Mouse (Mus musculus) ovary, adult 18-20 months (tissue): Measurements from ENCODE around the gene Fbxl5.

Experiments used
- DNase-seq: peaks from one replicate; pipeline ENCODE4 v3.0.0; 2022; ENCODE audit warnings: low spot score, mixed read lengths

The Fbxl5 gene

DNA sequence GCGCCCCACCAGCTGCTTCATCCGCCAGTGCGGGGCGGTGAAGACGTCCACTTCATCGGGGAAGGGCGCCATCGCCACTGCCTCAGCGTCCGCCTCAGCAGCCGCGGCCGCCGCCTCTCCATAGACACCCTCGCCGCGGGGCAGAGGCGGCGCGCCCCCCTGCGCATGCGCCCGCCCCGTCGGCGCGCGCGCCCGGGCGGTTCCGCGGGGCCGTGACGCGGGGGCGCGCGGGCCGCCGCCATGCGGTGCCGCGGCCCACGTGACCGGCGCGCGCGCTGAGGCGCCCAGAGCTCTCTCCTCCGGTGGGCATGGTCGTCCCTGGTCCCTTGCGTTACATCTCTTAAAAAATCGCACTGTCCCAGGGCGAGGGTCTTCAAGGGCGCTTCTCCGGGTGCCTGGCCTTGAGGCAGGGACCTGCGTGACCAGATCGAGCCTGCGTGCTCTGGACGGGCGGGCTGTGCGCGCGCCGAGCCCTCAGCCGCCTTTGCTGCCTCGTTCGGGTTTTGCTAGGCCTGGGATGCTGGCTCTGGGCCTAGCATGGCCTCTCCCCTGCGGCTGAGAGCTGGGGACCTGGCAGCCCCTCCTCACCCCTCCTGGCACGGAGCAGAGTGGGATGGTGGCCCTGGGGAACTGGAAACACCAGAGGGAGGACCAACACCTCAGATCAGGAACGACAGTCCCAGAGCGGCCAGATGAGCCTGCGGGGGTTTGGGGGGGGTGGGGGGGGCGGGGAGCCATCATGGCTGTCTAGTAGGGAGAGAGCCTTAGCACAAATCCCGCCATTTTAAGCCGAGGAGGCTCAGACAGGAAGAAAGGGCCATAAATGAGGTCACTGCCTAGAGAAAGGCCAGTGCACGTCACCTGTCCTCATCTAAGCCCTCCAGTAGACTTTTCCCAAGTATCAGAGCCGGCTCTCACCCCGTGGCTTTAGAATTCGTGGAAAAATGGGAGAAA lies 39.2 kb downstream of the Fbxl5 start:
- peak; percentile 59 for DNase-seq

DNA sequence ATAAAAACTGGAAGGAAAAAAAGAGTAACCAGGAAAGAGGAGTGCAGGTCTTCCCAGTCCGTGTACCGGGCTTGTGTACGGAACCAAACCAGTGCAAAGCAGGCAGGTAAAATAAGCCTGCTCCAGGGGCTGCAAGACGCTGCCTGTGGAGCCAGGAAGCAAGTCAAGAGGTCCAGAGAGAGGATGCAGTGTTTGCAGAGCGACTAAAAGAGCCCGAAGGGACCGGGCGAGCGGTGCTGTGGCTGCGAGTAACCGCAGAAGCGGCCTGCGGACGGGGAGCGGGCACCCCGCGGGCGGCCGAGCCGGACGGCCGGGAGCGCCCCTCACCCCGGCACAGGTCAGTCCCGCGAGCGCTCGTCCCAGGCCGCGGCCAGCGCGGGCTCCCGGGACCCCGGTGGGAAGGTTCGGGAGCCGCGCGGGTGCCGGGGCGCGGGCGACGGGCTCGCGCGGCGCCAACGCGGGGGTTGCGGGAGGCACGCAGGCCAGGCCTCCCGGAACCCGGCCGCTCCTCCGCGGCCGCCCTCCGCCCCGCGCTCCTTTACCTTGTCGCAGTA lies 39.9 kb downstream of the Fbxl5 start:
- DNase-seq: peak; percentile 9

DNA sequence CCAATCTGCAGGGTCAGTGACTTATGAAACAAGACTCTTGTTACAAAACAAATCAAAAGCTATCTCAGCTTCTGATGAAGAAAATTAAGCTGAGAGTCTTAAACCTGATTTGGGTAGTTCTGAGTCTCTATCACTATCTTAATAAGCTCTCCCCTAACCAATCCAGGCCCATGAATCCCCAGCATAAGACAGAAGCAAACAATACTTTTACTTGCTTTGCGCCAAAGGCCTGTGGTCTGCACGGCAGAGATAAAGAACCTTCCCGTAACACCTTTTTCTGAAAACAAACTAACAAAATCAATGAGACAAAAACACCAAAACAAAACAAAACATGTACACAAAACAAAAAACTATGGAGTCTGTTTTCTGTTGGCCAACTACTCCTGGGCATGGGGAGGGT lies 42.9 kb downstream of the Fbxl5 start:
- DNase-seq: no peak

DNA sequence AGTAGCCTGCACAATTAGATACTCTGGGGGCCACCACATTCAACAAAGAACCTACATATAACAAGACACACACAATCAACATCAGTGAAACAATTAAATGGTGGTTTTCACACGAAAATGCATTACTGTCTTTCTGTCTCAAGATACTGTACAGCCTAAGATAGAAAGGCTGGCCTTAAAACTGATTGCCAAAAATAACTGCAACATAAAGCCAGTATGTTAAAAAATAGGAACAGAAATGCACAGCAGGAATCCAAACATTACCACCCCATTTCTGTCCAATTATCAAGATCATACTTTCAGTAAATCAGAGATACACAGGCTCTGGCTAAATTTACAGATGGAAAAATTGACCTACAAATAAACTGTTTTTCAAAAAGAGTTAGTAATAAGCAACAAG lies 44.4 kb downstream of the Fbxl5 start:
- DNase-seq: no peak

DNA sequence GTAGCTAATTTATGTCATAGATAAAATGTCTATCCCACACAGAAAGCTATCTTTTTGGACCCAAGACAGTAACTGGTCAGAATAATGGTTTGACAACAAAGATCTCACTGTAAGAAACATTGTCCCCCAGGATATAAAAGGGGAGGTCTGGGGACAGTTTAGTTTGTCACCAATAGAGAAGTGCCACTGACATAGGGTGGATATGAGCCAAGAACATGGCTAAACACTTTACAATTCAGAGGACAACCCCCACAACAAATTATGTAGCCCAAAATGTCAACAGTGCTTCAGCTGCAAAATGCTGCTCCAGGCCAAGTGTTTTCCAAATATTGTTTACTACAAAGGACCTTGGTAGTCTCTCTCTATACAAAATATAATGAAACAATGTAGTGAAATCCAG lies 45.0 kb downstream of the Fbxl5 start:
- DNase-seq: no peak

GRCm38 (mm10) chr5:43771555-43771954 lies 49.9 kb downstream of the Fbxl5 start:
- no peak for DNase-seq

DNA sequence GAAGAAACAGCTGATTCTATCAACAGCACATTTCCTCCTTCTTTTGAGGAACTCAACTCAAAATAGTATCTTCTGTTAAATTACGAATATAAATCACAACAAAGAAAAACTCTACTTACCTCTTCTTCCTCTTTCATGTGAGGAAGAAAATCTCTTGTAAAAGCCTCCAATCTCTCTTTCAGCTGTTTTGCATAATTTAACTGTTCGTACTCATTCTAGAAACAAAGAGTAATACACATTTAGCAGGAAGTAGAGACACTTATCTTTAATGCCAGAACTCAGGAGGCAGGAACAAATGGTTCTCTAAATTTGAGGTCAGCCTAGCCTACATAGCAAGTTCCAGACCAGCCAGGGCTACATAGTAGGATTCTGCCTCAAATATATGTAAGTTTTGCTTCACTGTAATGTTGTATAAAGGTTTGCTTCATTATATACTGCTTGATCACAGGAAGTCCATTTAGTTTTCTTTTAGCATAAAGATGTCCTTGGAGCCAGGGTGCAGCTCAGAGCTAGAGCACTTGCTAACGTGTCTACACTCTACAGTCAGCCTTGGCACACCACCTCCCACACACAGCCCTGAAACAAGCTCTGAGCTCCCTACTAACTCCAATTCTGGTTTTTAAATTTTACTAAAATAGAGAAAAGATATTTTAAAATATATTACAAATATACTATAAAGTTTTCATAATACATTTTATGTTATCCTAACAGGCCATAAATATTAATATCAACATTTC lies 50.7 kb downstream of the Fbxl5 start:
- no peak for DNase-seq

- DNase-seq: no peak
Observed at GRCm38 (mm10) chr5:43749092-43749491, 72.3 kb downstream of the Fbxl5 start.

DNA sequence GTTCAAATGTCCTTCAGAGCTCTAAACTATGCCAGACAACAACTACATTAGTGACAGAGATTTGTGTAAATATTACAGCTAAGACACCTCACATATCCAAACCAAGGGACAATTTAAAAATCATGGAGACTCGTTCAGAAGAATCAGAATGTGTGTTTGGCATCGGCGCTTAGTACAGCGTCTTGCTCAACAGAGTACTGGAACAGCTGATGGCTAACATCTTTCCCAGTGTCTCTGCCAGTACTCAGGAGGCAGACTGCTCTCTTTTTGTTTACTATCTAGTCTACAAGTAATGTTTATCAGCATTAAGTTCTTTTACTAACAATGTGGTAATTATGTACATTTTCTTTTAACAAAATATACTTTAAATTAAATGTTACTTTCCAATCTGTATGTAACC lies 73.4 kb downstream of the Fbxl5 start:
- no peak for DNase-seq

- no peak for DNase-seq
Observed at GRCm38 (mm10) chr5:43745156-43745555, 76.3 kb downstream of the Fbxl5 start.

- no peak for DNase-seq
Observed at GRCm38 (mm10) chr5:43744187-43744586, 77.3 kb downstream of the Fbxl5 start.

GRCm38 (mm10) chr5:43732381-43732780 lies 89.1 kb downstream of the Fbxl5 start:
- no peak for DNase-seq

GRCm38 (mm10) chr5:43728375-43729165 lies 92.9 kb downstream of the Fbxl5 start:
- no peak for DNase-seq

GRCm38 (mm10) chr5:43723830-43724229 lies 97.6 kb downstream of the Fbxl5 start:
- no peak for DNase-seq

DNA sequence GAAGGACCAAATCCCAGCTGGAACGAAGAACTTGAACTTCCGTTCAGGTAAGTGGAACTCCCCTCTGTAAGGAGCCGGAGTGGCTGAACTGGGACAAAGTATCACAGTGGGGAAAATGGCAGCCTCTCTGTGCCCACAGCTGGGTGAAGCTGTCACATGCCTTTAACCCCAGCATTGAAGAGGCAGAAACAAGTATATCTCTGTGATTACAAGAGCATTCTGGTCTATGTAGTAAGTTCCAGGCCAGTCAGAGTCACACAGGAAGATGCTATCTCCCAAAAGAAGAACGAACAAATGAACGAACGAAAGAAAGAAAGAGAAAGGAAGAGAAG lies 99.0 kb downstream of the Fbxl5 start:
- no peak for DNase-seq

DNA sequence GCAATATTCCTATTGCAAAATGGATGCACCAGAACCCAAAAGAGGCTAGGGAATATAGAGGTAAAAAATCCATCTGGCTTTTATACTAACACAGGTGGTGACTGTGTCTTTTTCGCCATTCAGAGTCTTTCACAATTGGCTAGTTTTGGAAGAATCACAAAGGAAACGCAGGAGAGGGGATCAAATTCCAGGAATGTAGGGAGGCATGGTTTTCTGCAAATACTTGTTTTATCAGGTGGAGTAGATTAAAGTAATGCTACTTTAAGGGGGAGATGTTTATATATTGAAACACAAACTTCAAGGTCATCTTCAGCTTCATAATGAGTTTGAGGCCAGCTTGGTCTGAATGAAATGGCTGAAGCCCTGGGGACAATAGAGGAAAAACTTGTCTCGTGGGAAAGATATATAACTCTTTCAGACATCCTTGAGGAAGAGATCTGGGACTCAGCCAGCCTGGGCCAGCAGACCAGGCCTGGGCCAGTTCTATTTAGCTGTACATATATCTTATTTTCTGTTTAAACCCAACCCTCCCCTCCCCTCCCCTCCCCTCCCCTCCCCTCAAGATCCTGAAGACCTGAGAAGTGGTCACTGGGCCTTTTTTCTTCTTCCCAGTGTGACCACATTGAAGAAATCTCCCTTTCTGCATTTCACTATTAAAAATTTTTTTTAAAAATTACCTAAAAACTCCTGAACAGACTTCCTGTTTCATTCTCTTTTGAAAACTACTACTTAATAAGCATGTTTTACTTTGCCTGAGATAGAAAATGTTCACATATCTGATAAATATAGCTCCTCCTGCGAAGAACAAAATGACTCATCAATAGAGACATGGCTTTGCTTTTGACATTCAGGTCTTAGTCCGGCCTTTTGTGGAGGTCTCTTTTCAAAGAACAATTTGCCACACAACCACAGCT lies 99.6 kb downstream of the Fbxl5 start:
- DNase-seq: no peak

- no peak for DNase-seq
Observed at GRCm38 (mm10) chr5:43699240-43699639, 122.2 kb downstream of the Fbxl5 start.

DNA sequence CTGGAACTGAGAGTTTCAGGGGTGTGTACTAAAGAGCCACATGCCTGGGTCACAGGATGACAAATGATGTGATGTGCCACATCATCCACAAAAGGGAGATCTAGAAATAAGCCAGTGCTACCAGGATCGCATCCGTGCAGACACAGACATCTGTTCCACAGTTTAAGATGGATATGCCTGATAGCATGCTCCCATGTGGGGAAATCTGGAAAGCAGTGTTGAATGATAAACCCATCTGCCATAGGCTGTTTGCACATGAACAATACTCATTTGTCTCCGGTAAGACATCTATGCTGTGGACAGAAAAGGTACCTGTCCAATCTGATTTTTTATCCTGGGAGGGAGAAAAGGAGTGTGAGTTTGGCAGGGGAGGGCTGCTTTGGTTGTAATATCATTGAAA lies 124.3 kb downstream of the Fbxl5 start:
- DNase-seq: no peak
